Mouse (Mus musculus) liver, embryonic 12.5 days (tissue): ENCODE data around the gene Pard3b. TPM values are rescaled to one million over a fixed set of nuclear protein-coding genes. Genes with fewer than 3 reads are reported as not detected.

Experiments
- ATAC-seq: fragments of 200-750 bp; cut with Nextera tagmentation; 2 replicates; pipeline ENCODE4 v1.8.0; 2017; ENCODE audit warnings: moderate number of reproducible peaks, mild to moderate bottlenecking, moderate library complexity
- H3K27ac ChIP-seq: fragments of 300-500 bp; sonication (generic); 2 replicates; pipeline ENCODE4 v1.5.1; 2016; ENCODE audit warnings: mild to moderate bottlenecking
- H3K27me3 ChIP-seq: fragments of 300-500 bp; sonication (generic); replicated peaks from 2 replicates; pipeline ENCODE4 v1.6.1; 2016; ENCODE audit warnings: mild to moderate bottlenecking, moderate library complexity
- H3K36me3 ChIP-seq: fragments of 300-500 bp; sonication (generic); 2 replicates; pipeline ENCODE4 v1.6.1; 2016; ENCODE audit warnings: mild to moderate bottlenecking, moderate library complexity
- H3K4me1 ChIP-seq: fragments of 300-500 bp; sonication (generic); 2 replicates; pipeline ENCODE4 v1.6.1; 2016
- H3K4me2 ChIP-seq: fragments of 300-500 bp; sonication (generic); 2 replicates; pipeline ENCODE4 v1.6.1; 2016; ENCODE audit warnings: mild to moderate bottlenecking, moderate library complexity
- H3K4me3 ChIP-seq: fragments of 300-500 bp; sonication (generic); 2 replicates; pipeline ENCODE4 v1.5.1; 2016; ENCODE audit warnings: mild to moderate bottlenecking, moderate library complexity
- H3K9ac ChIP-seq: fragments of 300-500 bp; sonication (generic); 2 replicates; pipeline ENCODE4 v1.6.1; 2016; ENCODE audit warnings: mild to moderate bottlenecking, moderate library complexity
- H3K9me3 ChIP-seq: fragments of 300-500 bp; sonication (generic); replicated peaks from 2 replicates; pipeline ENCODE4 v1.6.1; 2016; ENCODE audit warnings: mild to moderate bottlenecking, moderate library complexity
- WGBS: fragments of 180-500 bp; shearing (Covaris S2); methylation state at CpG from one replicate; pipeline ENCODE4 v1.1.7; 2016; ENCODE audit not compliant: insufficient replicate concordance; 5-methylcytosine and 5-hydroxymethylcytosine counted together
- polyA plus RNA-seq: library from polyadenylated mRNA; unstranded; fragments of >200 nt; fragmentation: Nextera tagmentation; extraction: Ambion mirVana; gene quantifications from 2 replicates; pipeline ENCODE4 v1.2.1, GENCODE M21; 2016

The Pard3b gene
- polyA plus RNA-seq, 1 experiment from 2014 or later: 6.5 TPM

DNA sequence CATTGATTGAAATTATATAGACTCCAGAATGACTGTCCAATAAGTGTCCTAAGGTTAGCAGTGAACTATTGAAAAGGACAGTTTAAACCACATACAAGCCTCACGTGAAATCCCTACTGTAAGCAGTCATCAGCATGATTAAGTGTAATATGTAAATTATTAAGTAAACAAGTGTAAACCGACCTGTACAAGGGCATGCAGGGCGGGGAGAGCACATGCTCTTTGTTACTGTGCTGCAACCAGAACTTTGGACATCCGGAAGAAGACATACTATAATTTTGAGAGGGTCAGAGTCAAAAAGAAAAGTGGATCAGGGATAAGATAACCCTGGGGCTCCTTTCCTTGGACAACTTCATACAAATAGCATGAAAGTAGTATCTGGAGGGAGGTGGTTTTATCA, 749.4 kb downstream of the Pard3b start:
- ATAC-seq: no peak

DNA sequence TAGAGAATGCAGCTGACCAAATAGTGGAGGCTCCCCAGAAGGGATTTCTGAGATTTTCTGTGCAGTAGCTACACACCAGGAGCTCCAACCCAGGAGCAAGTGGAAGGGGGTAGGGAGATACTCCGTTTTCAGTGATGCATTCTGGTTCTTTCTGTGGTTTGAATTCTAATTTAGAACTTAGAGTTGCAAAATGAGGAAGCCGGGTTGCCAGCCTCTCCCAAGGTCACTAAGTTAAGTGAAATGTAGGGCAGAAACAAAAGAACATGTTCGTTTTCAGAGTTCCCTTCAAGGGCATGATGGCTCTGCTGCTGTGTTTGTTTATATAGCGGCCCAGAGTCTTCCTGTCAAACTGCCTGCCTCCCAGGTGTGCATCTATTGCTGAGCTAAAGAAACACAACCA, 754.2 kb downstream of the Pard3b start:
- H3K4me3 ChIP-seq: no peak overlapping the region
- no peaks in the 10 kb centered on the region for H3K27me3 ChIP-seq
- H3K4me1 ChIP-seq: no peaks in the 10 kb centered on the region
- WGBS: 29% methylated on average over 4 of the region's 4 CpGs
- no peaks in the 10 kb centered on the region for H3K36me3 ChIP-seq
- no peak overlapping the region for H3K27ac ChIP-seq
- no peak overlapping the region for H3K9ac ChIP-seq
- no peaks in the 10 kb centered on the region for H3K9me3 ChIP-seq
- ATAC-seq: no peak
- no peak overlapping the region for H3K4me2 ChIP-seq

More for the DNA sequence above, 749.4 kb downstream of the Pard3b start:
- H3K4me1 ChIP-seq: peaks cover 5% of the 10 kb centered on the region
- no peaks in the 10 kb centered on the region for H3K27me3 ChIP-seq
- H3K27ac ChIP-seq: no peak overlapping the region
- 64% methylated on average over 4 of the region's 4 CpGs for WGBS
- H3K4me3 ChIP-seq: no peak overlapping the region
- H3K9me3 ChIP-seq: no peaks in the 10 kb centered on the region
- H3K9ac ChIP-seq: no peak overlapping the region
- H3K4me2 ChIP-seq: no peak overlapping the region
- H3K36me3 ChIP-seq: no peaks in the 10 kb centered on the region

DNA sequence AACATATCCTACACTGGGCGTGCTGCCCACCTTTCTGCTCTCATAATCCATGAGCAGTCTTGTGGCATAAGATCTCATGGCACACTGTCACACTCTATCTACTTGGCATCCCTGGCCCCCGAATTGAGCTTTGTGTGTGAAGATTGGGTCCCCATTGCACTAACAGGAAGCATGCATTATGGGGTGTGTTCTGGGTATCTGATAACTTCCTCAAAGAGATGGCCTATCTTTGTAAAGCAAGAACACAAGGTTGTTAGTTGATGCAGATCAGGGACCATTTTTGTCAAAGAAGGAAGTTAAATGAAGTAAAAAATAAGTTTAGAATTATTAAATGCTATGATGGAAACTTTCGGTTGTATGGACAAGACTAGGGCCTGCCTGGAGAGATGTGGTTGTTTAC, 755.9 kb downstream of the Pard3b start:
- H3K9ac ChIP-seq: no peak overlapping the region
- WGBS: 62% methylated on average over 3 of the region's 3 CpGs
- no peak for ATAC-seq

DNA sequence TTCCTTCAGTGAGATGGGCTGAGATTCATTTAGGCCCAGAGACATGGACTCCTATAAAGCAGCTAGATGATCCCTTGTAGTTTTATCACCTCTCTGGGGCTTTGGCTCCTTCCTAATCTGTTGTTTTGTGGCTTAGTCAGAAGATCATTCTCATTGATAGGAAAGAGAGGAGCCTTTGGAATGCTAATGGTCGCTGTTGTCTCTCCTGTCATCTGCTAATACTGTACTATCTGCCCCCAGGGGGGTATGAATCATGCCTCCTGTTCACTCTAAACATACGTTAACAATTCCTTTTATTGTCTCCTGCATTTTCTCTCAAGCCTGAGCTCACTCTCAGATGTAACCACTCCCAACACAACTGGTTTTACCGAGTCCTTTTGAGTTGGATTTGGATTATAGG, 759.6 kb downstream of the Pard3b start:
- no peaks in the 10 kb centered on the region for H3K27me3 ChIP-seq
- 16% methylated on average over 3 of the region's 3 CpGs for WGBS
- ATAC-seq: no peak
- no peaks in the 10 kb centered on the region for H3K36me3 ChIP-seq
- no peak overlapping the region for H3K27ac ChIP-seq
- no peak overlapping the region for H3K4me3 ChIP-seq
- H3K9ac ChIP-seq: no peak overlapping the region
- H3K4me1 ChIP-seq: no peaks in the 10 kb centered on the region
- no peak overlapping the region for H3K4me2 ChIP-seq
- no peaks in the 10 kb centered on the region for H3K9me3 ChIP-seq

More for the DNA sequence above, 755.9 kb downstream of the Pard3b start:
- Histone ChIP-seq H3K4me2 (no peak overlapping the region), H3K4me3 (no peak overlapping the region), H3K27me3 (no peaks in the 10 kb centered on the region), H3K27ac (no peak overlapping the region), H3K36me3 (no peaks in the 10 kb centered on the region), H3K4me1 (no peaks in the 10 kb centered on the region), H3K9me3 (no peaks in the 10 kb centered on the region)

DNA sequence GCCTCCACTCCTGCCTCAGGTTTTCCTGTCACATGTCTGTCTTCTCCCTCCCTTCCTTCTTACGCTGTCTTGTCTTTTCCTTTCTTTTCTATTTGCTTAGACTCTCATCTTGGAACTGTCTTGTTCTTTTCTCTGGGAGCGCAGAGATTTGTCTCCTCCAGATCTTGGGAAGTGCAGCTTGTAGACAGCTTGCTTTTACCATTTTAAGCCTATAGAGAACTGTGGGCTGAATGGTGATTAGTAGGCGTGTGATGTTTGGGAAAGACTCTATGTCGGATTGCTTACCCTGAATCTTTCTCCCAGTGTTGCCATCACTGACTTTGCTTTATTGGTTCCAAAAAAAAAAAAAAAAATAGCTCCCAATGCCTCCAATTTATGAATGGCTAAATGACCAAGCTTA, 760.1 kb downstream of the Pard3b start:
- Histone ChIP-seq H3K9me3 (no peaks in the 10 kb centered on the region), H3K27me3 (no peaks in the 10 kb centered on the region), H3K4me1 (no peaks in the 10 kb centered on the region), H3K27ac (no peak overlapping the region), H3K36me3 (no peaks in the 10 kb centered on the region), H3K9ac (no peak overlapping the region), H3K4me3 (no peak overlapping the region), H3K4me2 (no peak overlapping the region)
- ATAC-seq: no peak
- WGBS: 47% methylated on average over 4 of the region's 4 CpGs

DNA sequence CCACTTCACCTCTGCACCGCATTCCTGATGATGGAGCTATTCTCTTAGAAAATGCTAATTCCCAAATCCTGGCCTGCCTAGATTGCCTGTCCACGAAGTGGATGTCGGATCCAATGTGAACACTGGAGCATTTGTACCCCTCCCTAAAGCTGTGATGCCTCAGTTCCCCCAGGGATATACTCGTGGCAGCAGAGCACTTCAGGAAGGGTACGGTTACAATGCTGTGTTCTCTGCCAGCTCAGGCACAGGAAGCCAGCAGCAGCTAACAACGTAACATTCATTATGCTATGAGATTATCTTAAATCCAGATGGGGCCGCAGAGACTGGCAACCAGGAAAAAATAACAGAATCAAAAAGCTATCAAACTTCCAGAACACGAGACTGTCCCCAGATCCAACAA, 766.4 kb downstream of the Pard3b start:
- Histone ChIP-seq H3K9ac (no peak overlapping the region), H3K4me2 (no peak overlapping the region), H3K4me3 (no peak overlapping the region), H3K27me3 (no peaks in the 10 kb centered on the region), H3K4me1 (peaks cover 6% of the 10 kb centered on the region; the same call in 1 of the 2 replicates), H3K27ac (no peak overlapping the region), H3K9me3 (no peaks in the 10 kb centered on the region), H3K36me3 (no peaks in the 10 kb centered on the region)
- 56% methylated on average over 8 of the region's 8 CpGs for WGBS
- no peak for ATAC-seq

DNA sequence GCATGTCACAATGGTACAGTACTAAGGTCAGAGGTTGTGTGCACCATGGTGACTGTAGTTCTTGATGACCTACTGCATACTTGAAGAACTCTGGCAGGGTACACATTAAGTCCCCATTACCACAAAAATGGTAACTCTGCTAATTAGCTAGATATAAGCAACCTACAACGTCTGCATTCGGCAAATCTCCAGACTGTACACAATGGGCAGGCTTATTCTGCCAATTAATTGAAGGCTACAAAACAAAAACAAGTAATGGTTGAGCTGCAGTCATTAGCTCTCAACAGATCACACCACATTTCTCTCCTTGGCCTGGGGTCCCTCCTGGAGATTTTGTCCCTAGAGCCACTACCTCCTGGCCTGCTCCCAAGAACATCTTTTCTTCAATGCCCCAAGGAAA, 772.7 kb downstream of the Pard3b start:
- no peak overlapping the region for H3K9ac ChIP-seq
- 77% methylated on average over 2 of the region's 2 CpGs for WGBS
- H3K4me3 ChIP-seq: no peak overlapping the region

DNA sequence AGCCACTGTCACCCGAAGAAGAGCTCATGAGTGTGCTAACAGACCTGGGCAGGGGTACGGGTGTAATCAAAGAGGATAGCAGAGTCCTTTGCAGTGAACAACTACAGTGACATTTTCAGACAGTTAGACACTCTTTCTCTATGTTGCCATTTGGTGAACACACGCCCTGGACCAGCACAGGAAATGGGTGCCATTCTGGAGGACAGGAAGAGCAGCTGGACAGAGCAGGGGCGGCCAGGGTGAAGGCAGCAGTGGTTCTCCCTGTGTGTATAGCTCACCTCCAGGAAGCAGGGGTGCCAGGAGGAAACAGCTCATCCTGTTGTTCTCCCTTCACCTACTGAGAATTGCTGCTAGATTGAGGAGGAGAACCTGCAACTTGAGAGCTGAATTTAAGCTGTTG, 773.4 kb downstream of the Pard3b start:
- Histone ChIP-seq H3K27me3 (no peaks in the 10 kb centered on the region), H3K4me3 (no peak overlapping the region), H3K9ac (no peak overlapping the region), H3K27ac (no peak overlapping the region), H3K4me1 (peaks cover 15% of the 10 kb centered on the region; the same call in 1 of the 2 replicates), H3K36me3 (no peaks in the 10 kb centered on the region), H3K9me3 (no peaks in the 10 kb centered on the region), H3K4me2 (no peak overlapping the region)
- no peak for ATAC-seq
- WGBS: 39% methylated on average over 4 of the region's 4 CpGs

More for the DNA sequence above, 772.7 kb downstream of the Pard3b start:
- Histone ChIP-seq H3K36me3 (no peaks in the 10 kb centered on the region), H3K9me3 (no peaks in the 10 kb centered on the region), H3K4me1 (peaks cover 15% of the 10 kb centered on the region; the same call in 1 of the 2 replicates), H3K4me2 (no peak overlapping the region), H3K27me3 (no peaks in the 10 kb centered on the region), H3K27ac (no peak overlapping the region)
- no peak for ATAC-seq

DNA sequence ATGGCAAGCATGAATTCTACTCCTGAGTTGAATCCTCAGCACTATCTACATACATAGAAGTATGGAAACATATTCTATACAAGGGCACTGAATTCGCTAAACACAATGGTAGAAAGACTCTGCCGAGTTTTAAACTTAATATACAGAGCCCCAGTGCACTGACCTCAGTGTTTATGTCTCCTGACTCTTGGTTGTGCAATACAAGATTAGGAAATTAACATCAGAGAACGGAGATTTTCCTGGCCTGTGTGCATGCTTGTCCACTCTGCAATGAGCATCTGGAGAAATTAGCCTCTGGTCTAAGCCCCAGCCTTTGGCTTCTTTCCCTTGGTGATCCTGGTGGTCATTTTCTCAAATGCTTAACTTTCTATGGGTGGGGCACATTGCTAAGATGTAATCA, 774.4 kb downstream of the Pard3b start:
- Histone ChIP-seq H3K9ac (no peak overlapping the region), H3K36me3 (no peaks in the 10 kb centered on the region), H3K27me3 (no peaks in the 10 kb centered on the region), H3K9me3 (no peaks in the 10 kb centered on the region), H3K4me3 (no peak overlapping the region), H3K4me2 (no peak overlapping the region), H3K4me1 (peaks cover 15% of the 10 kb centered on the region; the same call in 1 of the 2 replicates), H3K27ac (no peak overlapping the region)
- WGBS: 51% methylated on average over 3 of the region's 3 CpGs
- ATAC-seq: no peak

DNA sequence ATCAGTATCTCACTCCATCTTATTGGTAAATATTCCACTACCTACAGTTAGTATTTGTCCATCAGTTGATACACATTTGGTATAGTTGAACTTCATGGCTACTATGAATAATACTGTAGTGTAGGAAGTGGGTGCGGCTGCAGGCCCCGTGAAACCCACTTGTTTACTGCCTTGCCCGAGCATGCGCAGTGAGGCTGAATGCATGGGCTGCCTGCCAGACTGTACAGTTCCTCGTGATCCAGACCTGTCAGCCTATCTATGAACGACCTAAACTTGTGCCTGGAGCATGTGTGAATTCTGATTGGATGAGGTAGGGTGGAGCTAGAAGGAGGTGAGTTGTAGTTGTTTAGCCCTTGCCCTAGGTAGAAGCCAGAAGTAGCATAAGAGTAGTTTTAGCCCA, 775.9 kb downstream of the Pard3b start:
- 0 out of 2 replicates have a peak, but pooled peaks cover 10% of the 10 kb centered on the region for H3K4me1 ChIP-seq
- no peaks in the 10 kb centered on the region for H3K27me3 ChIP-seq
- H3K9ac ChIP-seq: no peak overlapping the region
- no peaks in the 10 kb centered on the region for H3K9me3 ChIP-seq
- H3K36me3 ChIP-seq: no peaks in the 10 kb centered on the region
- H3K4me3 ChIP-seq: no peak overlapping the region
- 70% methylated on average over 6 of the region's 6 CpGs for WGBS
- H3K27ac ChIP-seq: no peak overlapping the region
- H3K4me2 ChIP-seq: no peak overlapping the region
- ATAC-seq: no peak

DNA sequence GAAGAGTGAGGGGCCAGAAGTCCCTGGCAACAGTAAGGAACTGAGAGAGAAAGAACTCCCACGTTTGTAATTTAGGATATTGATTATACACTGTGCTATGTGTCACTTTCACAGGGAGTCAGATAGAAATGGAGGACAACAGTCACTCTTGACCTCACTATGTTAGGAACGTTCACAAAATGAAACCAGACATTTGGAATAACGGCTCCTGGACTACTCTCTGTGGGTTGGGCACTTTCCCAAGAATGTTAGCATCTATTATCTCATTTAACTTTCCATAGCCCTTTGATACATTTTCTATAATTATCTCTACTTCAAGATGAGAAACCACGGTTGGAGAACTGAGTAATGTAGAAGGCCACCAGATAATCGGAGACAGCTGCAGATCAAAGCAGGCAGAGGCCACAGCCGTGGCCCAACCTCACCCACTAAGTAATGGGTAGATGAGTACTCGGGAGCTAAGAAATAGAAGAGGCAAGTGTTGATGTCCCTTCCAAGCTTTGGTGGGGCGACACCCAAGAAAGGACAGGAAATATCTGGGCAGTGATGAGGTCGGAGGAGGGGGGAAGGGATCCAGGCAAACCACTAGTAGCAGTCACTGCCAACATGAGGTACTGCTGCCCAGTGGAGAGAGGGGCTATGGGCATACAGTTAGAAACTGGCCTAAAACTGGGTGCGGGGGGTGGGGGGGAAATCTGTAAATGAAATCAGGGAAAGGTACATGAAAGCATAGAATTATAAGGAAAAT, 778.2 kb downstream of the Pard3b start:
- H3K27me3 ChIP-seq: no peaks in the 10 kb centered on the region
- WGBS: 55% methylated on average over 10 of the region's 10 CpGs
- ATAC-seq: no peak

DNA sequence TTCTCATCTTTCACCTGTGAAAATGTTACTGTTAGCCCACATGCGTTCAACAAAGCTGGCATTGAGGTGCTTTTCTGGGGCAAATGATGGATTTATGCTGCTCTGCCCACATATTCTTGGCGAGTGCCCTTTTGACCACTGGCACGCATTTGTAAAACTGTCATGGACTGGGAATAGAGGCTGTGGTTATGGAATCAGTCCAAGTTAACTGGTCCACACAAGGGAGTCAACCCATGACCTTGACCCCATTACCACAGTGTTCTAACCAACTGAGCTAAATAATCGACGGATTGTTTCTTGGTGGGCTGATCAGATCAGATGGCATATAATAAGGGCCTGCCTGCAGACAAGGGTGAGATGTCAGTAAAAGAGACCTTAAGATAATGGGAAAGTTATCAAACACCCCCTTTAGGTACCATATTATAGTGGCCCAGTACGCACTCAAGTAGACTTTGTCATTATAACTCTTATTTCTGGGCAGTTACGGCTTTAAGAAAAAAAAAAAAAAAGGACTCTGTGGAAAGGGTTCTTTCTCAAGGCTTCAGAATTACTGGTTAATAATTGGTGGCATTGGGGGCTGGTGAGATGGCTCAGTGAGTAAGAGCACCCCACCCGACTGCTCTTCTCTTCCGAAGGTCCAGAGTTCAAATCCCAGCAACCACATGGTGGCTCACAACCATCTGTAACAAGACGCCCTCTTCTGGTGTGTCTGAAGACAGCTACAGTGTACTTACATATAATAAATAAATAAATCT, 784.4 kb downstream of the Pard3b start:
- H3K4me1 ChIP-seq: no peaks in the 10 kb centered on the region
- no peak overlapping the region for H3K9ac ChIP-seq
- H3K27me3 ChIP-seq: no peaks in the 10 kb centered on the region
- H3K27ac ChIP-seq: no peak overlapping the region
- H3K36me3 ChIP-seq: no peaks in the 10 kb centered on the region
- H3K9me3 ChIP-seq: no peaks in the 10 kb centered on the region
- no peak for ATAC-seq
- no peak overlapping the region for H3K4me2 ChIP-seq
- H3K4me3 ChIP-seq: no peak overlapping the region
- 75% methylated on average over 10 of the region's 10 CpGs for WGBS

More for the DNA sequence above, 778.2 kb downstream of the Pard3b start:
- Histone ChIP-seq H3K4me2 (no peak overlapping the region), H3K4me1 (0 out of 2 replicates have a peak, but pooled peaks cover 4% of the 10 kb centered on the region), H3K27ac (no peak overlapping the region), H3K4me3 (no peak overlapping the region), H3K36me3 (no peaks in the 10 kb centered on the region), H3K9ac (no peak overlapping the region), H3K9me3 (no peaks in the 10 kb centered on the region)
